Mouse (Mus musculus) thymus, adult 2 months (tissue): ENCODE results near the gene Il23r.

Experiments
- CTCF ChIP-seq: fragments of 200-500 bp; IDR thresholded peaks from 2 replicates; pipeline ENCODE4 v1.5.1; 2012; ENCODE audit warnings: mild to moderate bottlenecking, control low read depth, low read length, moderate library complexity, borderline replicate concordance; ENCODE audit not compliant: control insufficient read depth, poor library complexity, insufficient read depth; ENCODE audit errors: extremely low read depth
- POLR2A ChIP-seq: fragments of 200-500 bp; IDR thresholded peaks from 2 replicates; pipeline ENCODE4 v1.6.1; 2012; ENCODE audit warnings: mild to moderate bottlenecking, low read length, control low read depth, moderate library complexity; ENCODE audit not compliant: control insufficient read depth, poor library complexity, insufficient read depth; ENCODE audit errors: extremely low read depth

DNA sequence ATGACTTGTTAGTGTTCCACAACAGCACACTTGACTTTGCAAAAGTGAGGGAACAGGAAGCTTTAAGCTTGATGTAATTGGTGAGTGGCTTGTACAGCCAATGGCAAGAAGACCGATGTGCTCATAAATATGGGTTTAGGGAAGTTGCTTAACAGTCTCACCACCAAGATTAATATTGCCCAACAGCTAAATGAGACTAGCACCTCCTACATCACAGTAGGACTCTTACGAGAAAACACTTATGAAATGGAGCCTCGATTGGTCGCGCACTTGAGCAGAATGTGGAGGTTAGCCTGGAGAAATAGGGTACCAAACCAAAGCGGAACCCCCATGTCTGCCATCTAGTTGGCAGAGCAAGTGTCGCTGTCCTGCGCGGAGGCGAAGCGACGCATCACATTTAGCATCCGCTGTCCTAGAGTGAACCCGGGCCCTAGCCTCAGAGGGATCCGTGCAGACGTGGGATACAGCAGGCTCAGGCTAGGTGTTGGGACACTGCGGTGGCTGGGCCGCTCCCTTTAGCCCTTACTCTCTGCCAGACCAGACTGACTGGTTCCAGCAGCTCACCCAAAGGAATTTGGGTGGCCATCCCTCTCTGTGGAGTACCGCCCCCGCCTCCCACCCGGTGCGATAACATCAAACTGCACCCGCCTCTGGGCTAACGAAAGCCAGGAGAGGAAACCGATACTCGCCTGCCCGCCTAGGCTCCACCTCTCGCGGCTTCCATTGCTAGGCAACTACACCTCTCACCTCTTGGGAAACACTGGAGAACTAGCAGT, 41.2 kb upstream of the Il23r start:
- no peak for TF ChIP-seq CTCF
- no peak for TF ChIP-seq POLR2A
